Comparison of ENCODE assay signal across 14 mouse cellular contexts in genomic region chr4:128506878-128507277, GRCm38 (mm10).
"Had no signal": no experiment of that assay in that cellular context is flagged by ENCODE, and none has a peak within 500 bp of the region (broad histone marks: within the 10 kb centered on the region; RNA-seq: fewer than 3 reads in every experiment).

No protein-coding gene starts in this region.

- H3K27ac ChIP-seq: left cerebral cortex, adult 2 months; limb, embryonic 10.5 days; liver, embryonic 15.5 days; midbrain, embryonic 10.5 days; neural tube, embryonic 15.5 days had no signal

- ATAC-seq: intestine, embryonic 16.5 days; lung, postnatal 0 days had no signal

- H3K36me3 ChIP-seq: limb, embryonic 10.5 days; liver, embryonic 15.5 days; midbrain, embryonic 10.5 days had no signal

- H3K4me2 ChIP-seq: liver, embryonic 11.5 days; liver, embryonic 15.5 days; neural tube, embryonic 15.5 days had no signal

- DNase-seq: lung, adult 2 months; lung, postnatal 36 days; right cerebral cortex, adult 18-20 months; right cerebral cortex, postnatal 25 days; thymus, postnatal 36 days had no signal

- H3K4me1 ChIP-seq: liver, embryonic 15.5 days; midbrain, embryonic 10.5 days had no signal

- H3K9me3 ChIP-seq: limb, embryonic 10.5 days; liver, embryonic 15.5 days; midbrain, embryonic 10.5 days; neural tube, embryonic 15.5 days had no signal

- H3K27me3 ChIP-seq: liver, embryonic 15.5 days; neural tube, embryonic 15.5 days had no signal

- H3K9ac ChIP-seq: liver, embryonic 15.5 days; neural tube, embryonic 15.5 days had no signal

- H3K4me3 ChIP-seq: left cerebral cortex, adult 2 months; limb, embryonic 10.5 days; liver, embryonic 15.5 days; midbrain, embryonic 10.5 days; myocyte; neural tube, embryonic 15.5 days had no signal
